Mouse (Mus musculus) embryonic facial prominence, embryonic 13.5 days (tissue): ENCODE results near the gene Epn2. TPM values are rescaled to one million over a fixed set of nuclear protein-coding genes. Genes with fewer than 3 reads are reported as not detected.
A peak's percentile ranks its signal among the peaks of the same experiment; 100 is the strongest.
"Not testable (repeated sequence)": the region's sequence is repeated elsewhere in the genome, so short reads cannot be mapped to it uniquely, and the experiment has no call there.

Experiments used
- ATAC-seq: fragments of 200-750 bp; cut with Nextera tagmentation; 2 replicates; pipeline ENCODE4 v1.8.0; 2017; ENCODE audit warnings: low read depth; ENCODE audit not compliant: insufficient number of reproducible peaks, insufficient read depth, low FRiP score, low TSS enrichment
- H3K27ac ChIP-seq: fragments of 300-500 bp; sonication (generic); 2 replicates; pipeline ENCODE4 v1.5.1; 2015; ENCODE audit warnings: moderate library complexity, mild to moderate bottlenecking, inconsistent platforms
- H3K27me3 ChIP-seq: fragments of 300-500 bp; sonication (generic); 2 replicates; pipeline ENCODE4 v1.6.1; 2015; ENCODE audit warnings: mild to moderate bottlenecking, inconsistent platforms
- H3K36me3 ChIP-seq: fragments of 300-500 bp; sonication (generic); 2 replicates; pipeline ENCODE4 v1.6.1; 2015; ENCODE audit warnings: mild to moderate bottlenecking, inconsistent platforms
- H3K4me1 ChIP-seq: fragments of 300-500 bp; sonication (generic); 2 replicates; pipeline ENCODE4 v1.6.1; 2015; ENCODE audit warnings: inconsistent platforms
- H3K4me2 ChIP-seq: fragments of 300-500 bp; sonication (generic); 2 replicates; pipeline ENCODE4 v1.6.1; 2015; ENCODE audit warnings: moderate library complexity, mild to moderate bottlenecking, inconsistent platforms
- H3K4me3 ChIP-seq: fragments of 300-500 bp; sonication (generic); 2 replicates; pipeline ENCODE4 v1.5.1; 2015; ENCODE audit warnings: mild to moderate bottlenecking, inconsistent platforms
- H3K9ac ChIP-seq: fragments of 300-500 bp; sonication (generic); 2 replicates; pipeline ENCODE4 v1.6.1; 2015; ENCODE audit warnings: mild to moderate bottlenecking, inconsistent platforms
- H3K9me3 ChIP-seq: fragments of 300-500 bp; sonication (generic); 2 replicates; pipeline ENCODE4 v1.6.1; 2016; ENCODE audit warnings: inconsistent platforms
- WGBS: fragments of 180-500 bp; shearing (Covaris S2); methylation state at CpG from one replicate; pipeline ENCODE4 v1.1.7; 2015; ENCODE audit warnings: mixed read lengths; 5-methylcytosine and 5-hydroxymethylcytosine counted together
- polyA plus RNA-seq: library from polyadenylated mRNA; unstranded; fragments of >200 nt; fragmentation: Nextera tagmentation; extraction: Ambion mirVana; gene quantifications from 2 replicates; pipeline ENCODE4 v1.2.1, GENCODE M21; 2015

Gene Epn2
- polyA plus RNA-seq, 1 experiment from 2014 or later, result 30.0 TPM

GRCm38 (mm10) chr11:61590516-61591213 is 11.2 kb upstream of the Epn2 start:
- WGBS, result 27% methylated on average over 7 of the region's 7 CpGs

GRCm38 (mm10) chr11:61585421-61585820 is 5.9 kb upstream of the Epn2 start:
- peaks cover 3% of the 10 kb centered on the region for H3K4me1 ChIP-seq
- H3K36me3 ChIP-seq, result no peaks in the 10 kb centered on the region
- ATAC-seq, result no peak
- no peaks in the 10 kb centered on the region for H3K27me3 ChIP-seq
- no peak overlapping the region for H3K4me3 ChIP-seq
- no peak overlapping the region for H3K9ac ChIP-seq
- no peak overlapping the region for H3K27ac ChIP-seq
- H3K4me2 ChIP-seq, result no peak overlapping the region
- WGBS, result 61% methylated on average over 4 of the region's 4 CpGs
- H3K9me3 ChIP-seq, result no peaks in the 10 kb centered on the region

More at GRCm38 (mm10) chr11:61590516-61591213, 11.2 kb upstream of the Epn2 start:
- H3K9ac ChIP-seq, result no peak overlapping the region
- H3K9me3 ChIP-seq, result no peaks in the 10 kb centered on the region
- no peak overlapping the region for H3K27ac ChIP-seq
- H3K36me3 ChIP-seq, result no peaks in the 10 kb centered on the region
- no peaks in the 10 kb centered on the region for H3K27me3 ChIP-seq
- no peak for ATAC-seq
- H3K4me1 ChIP-seq, result peaks cover 7% of the 10 kb centered on the region
- peak overlapping the region; percentile 9; the same call in 1 of the 2 replicates for H3K4me2 ChIP-seq
- H3K4me3 ChIP-seq, result no peak overlapping the region

GRCm38 (mm10) chr11:61584830-61585229 is 5.3 kb upstream of the Epn2 start:
- no peaks in the 10 kb centered on the region for H3K4me1 ChIP-seq
- H3K4me3 ChIP-seq, result no peak overlapping the region
- H3K9me3 ChIP-seq, result no peaks in the 10 kb centered on the region
- WGBS, result 59% methylated on average over 4 of the region's 4 CpGs
- no peak for ATAC-seq
- no peaks in the 10 kb centered on the region for H3K36me3 ChIP-seq
- no peaks in the 10 kb centered on the region for H3K27me3 ChIP-seq
- H3K9ac ChIP-seq, result no peak overlapping the region
- H3K27ac ChIP-seq, result no peak overlapping the region
- H3K4me2 ChIP-seq, result no peak overlapping the region

GRCm38 (mm10) chr11:61584096-61584495 is 4.6 kb upstream of the Epn2 start:
- Histone ChIP-seq H3K4me1 (no peaks in the 10 kb centered on the region), H3K27me3 (no peaks in the 10 kb centered on the region), H3K9ac (no peak overlapping the region), H3K4me3 (no peak overlapping the region), H3K36me3 (no peaks in the 10 kb centered on the region), H3K4me2 (no peak overlapping the region), H3K9me3 (no peaks in the 10 kb centered on the region), H3K27ac (no peak overlapping the region)
- WGBS, result 69% methylated on average over 6 of the region's 6 CpGs
- no peak for ATAC-seq

- not testable (repeated sequence) for H3K27me3 ChIP-seq, H3K9ac ChIP-seq, ATAC-seq, H3K4me2 ChIP-seq, H3K27ac ChIP-seq, H3K36me3 ChIP-seq, H3K4me3 ChIP-seq, H3K9me3 ChIP-seq, H3K4me1 ChIP-seq
- 94% methylated on average over 4 of the region's 5 CpGs for WGBS
These were observed 3.3 kb upstream of the Epn2 start for GRCm38 (mm10) chr11:61582808-61583207.

GRCm38 (mm10) chr11:61579878-61580381 is 443 bp upstream of the Epn2 start:
- WGBS, result 78% methylated on average over 7 of the region's 7 CpGs
- Histone ChIP-seq H3K4me2 (peak overlapping the region; percentile 77), H3K4me3 (peak overlapping the region; percentile 94), H3K27me3 (no peaks in the 10 kb centered on the region), H3K36me3 (no peaks in the 10 kb centered on the region; the same call in 1 of the 2 replicates), H3K9ac (peak overlapping the region; percentile 96; the same call in 1 of the 2 replicates), H3K9me3 (no peaks in the 10 kb centered on the region), H3K27ac (peak overlapping the region; percentile 91; the same call in 1 of the 2 replicates), H3K4me1 (peaks cover 17% of the 10 kb centered on the region)
- no peak; the same call in 1 of the 2 replicates for ATAC-seq

- Histone ChIP-seq H3K9me3 (no peaks in the 10 kb centered on the region), H3K4me2 (peak overlapping the region; percentile 77), H3K4me1 (peaks cover 17% of the 10 kb centered on the region), H3K27ac (peak overlapping the region; percentile 91), H3K4me3 (peak overlapping the region; percentile 94), H3K9ac (peak overlapping the region; percentile 96), H3K36me3 (no peaks in the 10 kb centered on the region; the same call in 1 of the 2 replicates), H3K27me3 (no peaks in the 10 kb centered on the region)
- under 1% methylated on average over 17 of the region's 17 CpGs for WGBS
- ATAC-seq, result no peak
These were observed 925 bp downstream of the Epn2 start for GRCm38 (mm10) chr11:61578541-61578982.

GRCm38 (mm10) chr11:61577991-61578390 is 1.5 kb downstream of the Epn2 start:
- peak overlapping the region; percentile 94 for H3K4me3 ChIP-seq
- WGBS, result 5% methylated on average over 5 of the region's 5 CpGs
- no peak overlapping the region for H3K27ac ChIP-seq
- peak overlapping the region; percentile 77 for H3K4me2 ChIP-seq
- no peaks in the 10 kb centered on the region; the same call in 1 of the 2 replicates for H3K36me3 ChIP-seq
- peaks cover 17% of the 10 kb centered on the region for H3K4me1 ChIP-seq
- no peaks in the 10 kb centered on the region for H3K27me3 ChIP-seq
- no peak for ATAC-seq
- no peaks in the 10 kb centered on the region for H3K9me3 ChIP-seq
- peak overlapping the region; percentile 96; the same call in 1 of the 2 replicates for H3K9ac ChIP-seq

GRCm38 (mm10) chr11:61577349-61577748 is 2.1 kb downstream of the Epn2 start:
- Histone ChIP-seq H3K9me3 (no peaks in the 10 kb centered on the region), H3K4me3 (no peak overlapping the region), H3K9ac (no peak overlapping the region), H3K36me3 (no peaks in the 10 kb centered on the region; the same call in 1 of the 2 replicates), H3K27me3 (no peaks in the 10 kb centered on the region), H3K27ac (no peak overlapping the region), H3K4me2 (peak overlapping the region; percentile 77), H3K4me1 (peaks cover 17% of the 10 kb centered on the region)
- ATAC-seq, result no peak

- WGBS, result 84% methylated on average over 4 of the region's 4 CpGs
- Histone ChIP-seq H3K4me2 (no peak overlapping the region), H3K9me3 (no peaks in the 10 kb centered on the region)
These were observed 6.2 kb downstream of the Epn2 start for GRCm38 (mm10) chr11:61573266-61573665.

GRCm38 (mm10) chr11:61571225-61571624 is 8.3 kb downstream of the Epn2 start:
- H3K9me3 ChIP-seq, result no peaks in the 10 kb centered on the region
- 0 out of 2 replicates have a peak, but pooled peaks cover 4% of the 10 kb centered on the region for H3K4me1 ChIP-seq
- H3K4me3 ChIP-seq, result no peak overlapping the region
- no peaks in the 10 kb centered on the region; the same call in 1 of the 2 replicates for H3K36me3 ChIP-seq
- no peak overlapping the region for H3K4me2 ChIP-seq
- no peaks in the 10 kb centered on the region for H3K27me3 ChIP-seq
- H3K27ac ChIP-seq, result no peak overlapping the region
- 77% methylated on average over 3 of the region's 3 CpGs for WGBS
- no peak overlapping the region for H3K9ac ChIP-seq
- ATAC-seq, result no peak

More at GRCm38 (mm10) chr11:61573266-61573665, 6.2 kb downstream of the Epn2 start:
- no peak overlapping the region for H3K4me3 ChIP-seq
- no peak overlapping the region for H3K27ac ChIP-seq
- no peak overlapping the region for H3K9ac ChIP-seq
- H3K36me3 ChIP-seq, result no peaks in the 10 kb centered on the region; the same call in 1 of the 2 replicates
- H3K27me3 ChIP-seq, result no peaks in the 10 kb centered on the region
- no peak for ATAC-seq
- H3K4me1 ChIP-seq, result peaks cover 18% of the 10 kb centered on the region

GRCm38 (mm10) chr11:61569671-61570070 is 9.8 kb downstream of the Epn2 start:
- Histone ChIP-seq H3K9ac (no peak overlapping the region), H3K36me3 (no peaks in the 10 kb centered on the region), H3K9me3 (no peaks in the 10 kb centered on the region), H3K27ac (no peak overlapping the region), H3K4me3 (no peak overlapping the region), H3K4me1 (peaks cover 10% of the 10 kb centered on the region), H3K4me2 (no peak overlapping the region), H3K27me3 (no peaks in the 10 kb centered on the region)
- WGBS, result 100% methylated on average over 1 of the region's 1 CpGs
- ATAC-seq, result no peak
